Mouse (Mus musculus): ENCODE results near the gene Olfr344.

Olfr344 gene

GRCm38 (mm10) chr2:36566362-36566761 lies at the start of gene Olfr344:
Gene Olfr344, plus strand, starts transcription at chr2:36566662.
- no peak for DNase-seq (ENCODE audit: low read depth, low spot score)

GRCm38 (mm10) chr2:36524698-36525097 lies 41.8 kb upstream of the Olfr344 start, which contains the start of gene Olfr342:
Gene Olfr342, plus strand, starts transcription at chr2:36524998.
- DNase-seq (ENCODE audit: low read depth, low spot score) = no peak

DNA sequence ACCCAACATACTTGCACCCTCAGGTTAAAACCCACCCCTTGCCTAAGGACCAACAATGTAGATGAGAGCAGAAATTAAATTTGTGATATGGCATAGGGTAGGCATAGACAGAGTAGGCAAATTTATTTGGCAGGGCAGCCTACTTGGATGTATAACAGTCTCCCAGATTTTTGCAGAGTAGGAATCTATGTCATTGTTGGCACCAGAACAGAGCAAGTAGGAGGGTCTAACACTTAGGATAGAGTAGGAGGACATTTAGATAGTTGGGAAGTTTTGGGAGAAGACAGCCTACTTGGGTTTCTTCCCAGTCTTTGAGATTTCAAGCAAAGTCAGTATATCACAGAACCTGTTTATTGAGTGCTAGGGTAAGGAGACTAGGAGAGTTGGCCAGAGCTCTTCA lies 1.3 kb upstream of the Olfr344 start:
- no peak for DNase-seq (ENCODE audit: low read depth, low spot score)

DNA sequence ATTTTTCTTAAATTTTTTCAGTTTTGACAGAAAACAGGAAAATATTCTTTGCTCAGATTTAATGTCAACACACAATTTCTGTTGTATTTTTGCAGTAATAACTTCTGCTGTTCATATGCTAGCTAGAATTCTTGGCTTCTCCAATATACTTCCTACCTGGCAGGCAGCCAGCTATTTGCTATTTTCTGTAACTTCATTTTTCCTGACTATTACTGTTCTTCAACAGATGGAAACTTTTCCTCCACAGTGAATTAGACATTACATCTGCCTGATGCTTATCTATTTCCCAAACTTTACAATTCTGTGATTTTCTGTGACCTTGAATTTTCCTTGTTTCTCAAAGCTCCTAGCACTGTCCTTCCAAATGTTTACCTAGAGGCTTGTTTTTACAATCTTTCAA lies 560 bp downstream of the Olfr344 start:
- DNase-seq (ENCODE audit: low read depth, low spot score) = no peak

- DNase-seq (ENCODE audit: low read depth, low spot score) = no peak
Observed at GRCm38 (mm10) chr2:36567845-36568244, 1.4 kb downstream of the Olfr344 start.

Measured in c-Kit-negative CD71-positive TER-119-positive erythroid progenitor cells, embryonic 14.5 days (primary cell).